Mouse (Mus musculus) MEL (cell line): ENCODE data around the gene Rnf212b. TPM values are rescaled to one million over a fixed set of nuclear protein-coding genes. Genes with fewer than 3 reads are reported as not detected.
A peak's percentile ranks its signal among the peaks of the same experiment; 100 is the strongest.

ENCODE experiments used
- DNase-seq: peaks from one replicate; pipeline ENCODE4 v3.0.0; 2011; ENCODE audit warnings: low read depth, low spot score
- H3K27ac ChIP-seq: 2 replicates; pipeline ENCODE4 v1.5.1; 2012; ENCODE audit warnings: low read depth, mild to moderate bottlenecking, control low read depth, low read length, moderate library complexity; ENCODE audit not compliant: control insufficient read depth
- H3K27me3 ChIP-seq, 2 experiments: fragments of 150-350 bp in 1 of 2; sonication (generic) in 1 of 2; 2 replicates each; pipeline ENCODE4 v1.6.1; 2012; ENCODE audit warnings: low read length in 2 of 2, mild to moderate bottlenecking in 2 of 2, improper control_type of control experiment in 1 of 2, moderate library complexity in 1 of 2; ENCODE audit not compliant: insufficient read depth in 2 of 2, control insufficient read depth in 1 of 2
- H3K36me3 ChIP-seq, 2 experiments: 2 replicates each; pipeline ENCODE4 v1.6.1; 2012 to 2014; ENCODE audit warnings: low read length in 2 of 2, improper control_type of control experiment in 1 of 2, inconsistent platforms in 1 of 2, mild to moderate bottlenecking in 1 of 2; ENCODE audit not compliant: insufficient read depth in 2 of 2, control insufficient read depth in 1 of 2
- H3K4me1 ChIP-seq, 2 experiments: fragments of 150-350 bp in 1 of 2; sonication (generic) in 1 of 2; 2 replicates each; pipeline ENCODE4 v1.6.1; 2012; ENCODE audit warnings: low read length in 2 of 2, improper control_type of control experiment in 1 of 2, mild to moderate bottlenecking in 1 of 2; ENCODE audit not compliant: insufficient read depth in 2 of 2, control insufficient read depth in 1 of 2
- H3K4me3 ChIP-seq, 2 experiments: fragments of 150-350 bp in 1 of 2; sonication (generic) in 1 of 2; 2 replicates each; pipeline ENCODE4 v1.5.1; 2012; ENCODE audit warnings: low read depth in 2 of 2, low read length in 2 of 2, mild to moderate bottlenecking in 2 of 2, moderate library complexity in 2 of 2, control low read depth in 1 of 2, improper control_type of control experiment in 1 of 2; ENCODE audit not compliant: control insufficient read depth in 1 of 2, insufficient read depth in 1 of 2
- H3K79me2 ChIP-seq: 2 replicates; pipeline ENCODE4 v1.6.1; 2012; ENCODE audit warnings: mild to moderate bottlenecking, low read length, moderate library complexity; ENCODE audit not compliant: control insufficient read depth, poor library complexity, insufficient read depth
- H3K9ac ChIP-seq: 2 replicates; pipeline ENCODE4 v1.6.1; 2012; ENCODE audit warnings: low read depth, mild to moderate bottlenecking, control low read depth, low read length, moderate library complexity; ENCODE audit not compliant: control insufficient read depth, poor library complexity, severe bottlenecking
- H3K9me3 ChIP-seq: fragments of 150-350 bp; sonication (generic); replicated peaks from 2 replicates; pipeline ENCODE4 v1.6.1; 2012; ENCODE audit warnings: mild to moderate bottlenecking, low read length, improper control_type of control experiment, moderate library complexity; ENCODE audit not compliant: insufficient read depth
- BHLHE40 ChIP-seq: IDR thresholded peaks from 2 replicates; pipeline ENCODE4 v1.6.1; 2012; ENCODE audit warnings: low read depth, mild to moderate bottlenecking, inconsistent platforms, low read length, improper control_type of control experiment, borderline replicate concordance
- CHD1 ChIP-seq: IDR thresholded peaks from 2 replicates; pipeline ENCODE4 v1.6.1; 2012; ENCODE audit warnings: low read depth, mild to moderate bottlenecking, inconsistent platforms, low read length, improper control_type of control experiment
- E2F4 ChIP-seq: IDR thresholded peaks from 2 replicates; pipeline ENCODE4 v1.6.1; 2011; ENCODE audit warnings: low read depth, low read length, improper control_type of control experiment, borderline replicate concordance
- ETS1 ChIP-seq: IDR thresholded peaks from 2 replicates; pipeline ENCODE4 v1.6.1; 2012; ENCODE audit warnings: low read depth, mild to moderate bottlenecking, inconsistent platforms, low read length, improper control_type of control experiment, moderate library complexity
- KAT2A ChIP-seq: conservative IDR thresholded peaks from 2 replicates; pipeline ENCODE4 v1.6.1; 2012; ENCODE audit warnings: low read depth, low read length, improper control_type of control experiment, inconsistent platforms
- MAX ChIP-seq: IDR thresholded peaks from 2 replicates; pipeline ENCODE4 v1.6.1; 2011; ENCODE audit warnings: low read length, improper control_type of control experiment
- MAZ ChIP-seq: IDR thresholded peaks from 2 replicates; pipeline ENCODE4 v1.6.1; 2012; ENCODE audit warnings: low read depth, mild to moderate bottlenecking, inconsistent platforms, low read length, improper control_type of control experiment
- MEF2A ChIP-seq: IDR thresholded peaks from 2 replicates; pipeline ENCODE4 v1.6.1; 2014; ENCODE audit warnings: low read depth, mild to moderate bottlenecking, inconsistent platforms, low read length, improper control_type of control experiment; ENCODE audit not compliant: poor library complexity, insufficient replicate concordance, severe bottlenecking; ENCODE audit errors: extremely low read depth
- MXI1 ChIP-seq: IDR thresholded peaks from 2 replicates; pipeline ENCODE4 v1.6.1; 2011; ENCODE audit warnings: mild to moderate bottlenecking, low read depth, low read length, improper control_type of control experiment
- MYB ChIP-seq: IDR thresholded peaks from 2 replicates; pipeline ENCODE4 v1.6.1; 2011; ENCODE audit warnings: mild to moderate bottlenecking, low read depth, low read length, improper control_type of control experiment
- MYC ChIP-seq: IDR thresholded peaks from 2 replicates; pipeline ENCODE4 v1.6.1; 2011; ENCODE audit warnings: low read depth, mild to moderate bottlenecking, low read length, improper control_type of control experiment, moderate library complexity
- NELFE ChIP-seq: IDR thresholded peaks from 2 replicates; pipeline ENCODE4 v1.6.1; 2011; ENCODE audit warnings: low read depth, low read length, improper control_type of control experiment
- POLR2AphosphoS5 ChIP-seq: IDR thresholded peaks from 2 replicates; pipeline ENCODE4 v1.6.1; 2012; ENCODE audit warnings: low read depth, borderline replicate concordance, mild to moderate bottlenecking, inconsistent platforms, low read length, moderate library complexity, mixed read lengths
- RAD21 ChIP-seq: IDR thresholded peaks from 2 replicates; pipeline ENCODE4 v1.6.1; 2011; ENCODE audit warnings: mild to moderate bottlenecking, low read depth, low read length, improper control_type of control experiment
- RCOR1 ChIP-seq: IDR thresholded peaks from 2 replicates; pipeline ENCODE4 v1.6.1; 2012; ENCODE audit warnings: low read depth, mild to moderate bottlenecking, inconsistent platforms, low read length, improper control_type of control experiment
- SIN3A ChIP-seq: IDR thresholded peaks from 2 replicates; pipeline ENCODE4 v1.6.1; 2012; ENCODE audit warnings: low read length, improper control_type of control experiment, inconsistent platforms
- TCF12 ChIP-seq: IDR thresholded peaks from 2 replicates; pipeline ENCODE4 v1.6.1; 2014; ENCODE audit warnings: low read depth, mild to moderate bottlenecking, inconsistent platforms, low read length, improper control_type of control experiment, moderate library complexity
- UBTF ChIP-seq: IDR thresholded peaks from 2 replicates; pipeline ENCODE4 v1.6.1; 2012; ENCODE audit warnings: low read depth, mild to moderate bottlenecking, inconsistent platforms, low read length, improper control_type of control experiment, moderate library complexity, borderline replicate concordance; ENCODE audit not compliant: insufficient read depth
- ZKSCAN1 ChIP-seq: IDR thresholded peaks from 2 replicates; pipeline ENCODE4 v1.6.1; 2012; ENCODE audit warnings: low read depth, mild to moderate bottlenecking, inconsistent platforms, low read length, improper control_type of control experiment, moderate library complexity
- ZNF384 ChIP-seq: IDR thresholded peaks from 2 replicates; pipeline ENCODE4 v1.6.1; 2012; ENCODE audit warnings: low read depth, mild to moderate bottlenecking, inconsistent platforms, low read length, improper control_type of control experiment
- polyA plus RNA-seq, 2 experiments: library from polyadenylated mRNA; stranded (reverse) in 1 of 2; unstranded in 1 of 2; fragments of >175 nt in 1 of 2; fragments of >200 nt in 1 of 2; gene quantifications; 2 replicates each; pipeline versions ENCODE4 v1.2.1 to v1.2.4; 2012; ENCODE audit warnings: low replicate concordance in 2 of 2, low read depth in 1 of 2; ENCODE audit not compliant: insufficient read length in 2 of 2, insufficient read depth in 1 of 2, missing spikeins in 1 of 2
- total RNA-seq: library from RNA; depleted of rRNA; stranded (reverse); fragments of 300-350 nt; gene quantifications from 2 replicates; pipeline ENCODE4 v1.2.3, GENCODE M21; 2012

The Rnf212b gene
- total and polyA plus RNA-seq, 3 experiments: not detected

DNA sequence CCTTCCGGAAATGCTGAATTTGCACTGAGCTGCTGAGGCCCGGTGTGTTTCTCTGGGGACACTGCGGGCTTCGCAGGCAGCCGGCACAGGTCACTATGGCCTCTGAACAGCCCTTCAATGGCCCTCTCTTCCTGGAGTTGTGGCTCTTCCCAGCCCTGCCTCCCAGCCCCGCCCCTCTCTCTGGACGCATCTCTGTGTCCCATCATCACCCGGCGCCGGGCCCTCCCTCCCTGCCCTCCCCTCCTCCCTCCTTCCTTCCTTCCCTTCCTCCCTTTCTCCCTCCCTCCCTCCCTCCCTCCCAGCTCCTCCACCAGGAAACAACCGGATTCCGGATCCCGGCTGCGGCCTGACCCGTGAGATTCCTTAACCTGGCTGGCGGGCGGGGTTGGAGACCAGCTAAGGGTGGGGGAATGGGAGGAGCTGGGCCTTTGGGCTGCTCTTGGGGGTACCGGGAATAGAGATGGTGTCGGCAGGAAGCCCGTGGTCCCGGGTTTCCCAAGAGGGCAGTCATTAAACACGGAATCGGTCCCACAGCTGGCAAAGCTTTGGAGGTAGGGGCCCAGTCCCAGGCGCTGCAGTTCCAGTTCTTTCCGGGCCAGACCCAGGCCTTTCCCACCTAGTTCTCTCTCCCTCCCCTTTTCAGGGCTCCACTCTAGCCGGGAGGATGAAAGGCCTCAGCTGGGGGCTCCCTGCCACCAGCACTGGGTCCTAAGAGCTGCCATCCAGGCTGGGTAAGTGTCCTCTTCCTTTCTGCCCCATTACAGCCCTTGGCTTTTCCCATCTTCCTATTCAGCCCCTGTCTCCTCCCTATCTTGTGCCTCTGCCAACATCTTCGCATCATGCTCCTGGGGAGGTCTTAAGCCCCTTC lies 69.4 kb downstream of the Rnf212b start, which contains the start of the genes Bcl2l2 and Gm20521 (continued):
- peak; percentile 23; the same call in 1 of the 2 replicates for TF ChIP-seq ETS1

DNA sequence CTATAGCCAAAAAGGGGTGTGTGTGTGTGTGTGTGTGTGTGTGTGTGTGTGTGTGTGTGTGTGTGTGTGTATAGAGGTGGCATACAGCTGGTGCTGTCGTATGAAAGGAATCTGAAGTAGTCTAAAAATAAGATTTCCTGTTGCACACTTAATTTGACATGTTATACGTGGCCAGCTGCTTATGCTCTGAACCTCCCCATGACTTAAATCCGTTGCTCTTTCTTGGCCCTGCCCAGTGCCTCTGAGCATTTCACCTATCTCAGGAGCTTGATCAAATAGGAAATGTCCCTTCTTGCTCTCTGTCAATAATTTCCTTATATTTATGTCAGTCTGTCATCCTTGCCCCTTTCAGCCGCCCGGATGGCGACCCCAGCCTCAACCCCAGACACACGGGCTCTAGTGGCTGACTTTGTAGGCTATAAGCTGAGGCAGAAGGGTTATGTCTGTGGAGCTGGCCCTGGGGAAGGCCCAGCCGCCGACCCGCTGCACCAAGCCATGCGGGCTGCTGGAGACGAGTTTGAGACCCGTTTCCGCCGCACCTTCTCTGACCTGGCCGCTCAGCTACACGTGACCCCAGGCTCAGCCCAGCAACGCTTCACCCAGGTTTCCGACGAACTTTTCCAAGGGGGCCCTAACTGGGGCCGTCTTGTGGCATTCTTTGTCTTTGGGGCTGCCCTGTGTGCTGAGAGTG lies 70.2 kb downstream of the Rnf212b start:
- no peak for TF ChIP-seq E2F4
- no peak for TF ChIP-seq MYC
- no peak for TF ChIP-seq POLR2AphosphoS5
- TF ChIP-seq RCOR1: no peak
- no peak for TF ChIP-seq CHD1
- TF ChIP-seq, all 39 proteins: peak for 0
- Histone ChIP-seq H3K27ac (no peak overlapping the region), H3K4me3 (peak overlapping the region; percentile 74 to 94), H3K9me3 (no peaks in the 10 kb centered on the region), H3K27me3 (no peaks in the 10 kb centered on the region), H3K9ac (peak overlapping the region; percentile 87), H3K79me2 (peaks cover 6% of the 10 kb centered on the region), H3K36me3 (no peaks in the 10 kb centered on the region), H3K4me1 (peaks cover 3 to 6% of the 10 kb centered on the region in 2 experiments; a peak in 3 of 4 replicates)
- DNase-seq: no peak

DNA sequence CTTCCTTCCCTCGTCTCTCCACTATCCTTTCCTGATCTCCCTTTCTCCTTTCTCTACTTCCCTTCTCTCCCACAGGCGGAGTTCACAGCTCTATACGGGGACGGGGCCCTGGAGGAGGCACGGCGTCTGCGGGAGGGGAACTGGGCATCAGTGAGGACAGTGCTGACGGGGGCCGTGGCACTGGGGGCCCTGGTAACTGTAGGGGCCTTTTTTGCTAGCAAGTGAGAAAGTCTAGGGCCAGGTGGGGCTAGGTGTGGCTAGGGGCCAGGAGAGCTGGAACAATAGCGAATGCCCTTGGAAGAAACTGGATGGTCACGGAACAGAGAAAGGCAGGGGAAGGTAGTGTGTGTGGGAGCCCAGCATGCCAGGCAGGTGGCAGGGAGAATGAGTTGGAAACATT lies 71.4 kb downstream of the Rnf212b start:
- TF ChIP-seq MYC (no peak), SIN3A (no peak)
- no peaks in the 10 kb centered on the region for H3K27me3 ChIP-seq
- H3K4me1 ChIP-seq: peaks cover 3 to 6% of the 10 kb centered on the region in 2 experiments; a peak in 3 of 4 replicates
- H3K27ac ChIP-seq: no peak overlapping the region
- H3K9me3 ChIP-seq: no peaks in the 10 kb centered on the region
- no peak overlapping the region for H3K4me3 ChIP-seq
- no peak overlapping the region for H3K9ac ChIP-seq
- no peaks in the 10 kb centered on the region for H3K36me3 ChIP-seq
- peaks cover 6% of the 10 kb centered on the region for H3K79me2 ChIP-seq
- DNase-seq: no peak

DNA sequence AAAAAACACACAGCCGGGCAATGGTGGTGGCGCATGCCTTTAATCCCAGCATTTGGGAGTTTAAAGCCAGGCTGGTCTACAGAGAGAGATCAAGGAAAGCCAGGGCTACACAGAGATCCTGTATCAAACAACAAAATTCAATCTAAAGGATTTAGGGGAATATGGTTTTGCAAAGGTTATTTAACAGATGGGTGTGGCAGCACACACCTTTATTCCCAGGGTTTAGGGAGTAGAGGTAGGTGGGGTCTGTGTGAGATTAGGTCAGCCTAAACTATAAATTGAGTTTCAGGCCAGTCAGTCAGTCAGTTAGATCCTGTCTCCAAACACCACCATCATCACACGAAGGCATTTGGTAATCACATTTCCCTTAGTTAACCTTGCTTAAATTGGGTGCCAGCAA lies 78.3 kb downstream of the Rnf212b start, which contains the start of gene Pabpn1:
Pabpn1 (plus strand) TSS at position 301 of the 400 bp plus-strand sequence.
- TF ChIP-seq ZKSCAN1: no peak
- TF ChIP-seq MAX: no peak
- no peak for TF ChIP-seq RAD21
- TF ChIP-seq NELFE: no peak
- TF ChIP-seq UBTF: no peak
- TF ChIP-seq E2F4: no peak
- no peak for TF ChIP-seq ZNF384
- no peak for TF ChIP-seq MXI1
- TF ChIP-seq MAZ: no peak
- no peak for TF ChIP-seq KAT2A
- no peak for TF ChIP-seq MYB
- no peak for TF ChIP-seq BHLHE40
- TF ChIP-seq TCF12: no peak
- no peak for TF ChIP-seq MEF2A
- peak within 1 kb of the TSS; percentile 82 for H3K9ac ChIP-seq
- H3K27me3 ChIP-seq: no peaks in the 10 kb centered on the region
- H3K27ac ChIP-seq: peak within 1 kb of the TSS; percentile 77
- peaks cover 12 to 14% of the 10 kb centered on the region in 2 experiments for H3K36me3 ChIP-seq
- DNase-seq: no peak
- H3K4me1 ChIP-seq: peaks cover 4 to 6% of the 10 kb centered on the region in 2 experiments; a peak in 3 of 4 replicates
- peaks cover 19% of the 10 kb centered on the region for H3K79me2 ChIP-seq
- peak within 1 kb of the TSS; percentile 53 to 91 for H3K4me3 ChIP-seq
- no peaks in the 10 kb centered on the region for H3K9me3 ChIP-seq
